Mouse (Mus musculus): ENCODE data around the gene Gcnt2. TPM values are rescaled to one million over a fixed set of nuclear protein-coding genes. Genes with fewer than 3 reads are reported as not detected.

Gene Gcnt2
- polyA plus RNA-seq, 1 experiment from 2014 or later: 3.0 TPM

- Histone ChIP-seq H3K4me1 (peaks cover 11% of the 10 kb centered on the region), H3K27ac (no peak overlapping the region), H3K9me3 (no peaks in the 10 kb centered on the region), H3K4me3 (no peak overlapping the region), H3K27me3 (ENCODE audit: poor library complexity, severe bottlenecking) (no peaks in the 10 kb centered on the region; the same call in 1 of the 2 replicates), H3K36me3 (replicated peaks) (no peaks in the 10 kb centered on the region)
- DNase-seq (ENCODE audit: extremely low spot score, low spot score): no peak
- 93% methylated on average over 5 of the region's 5 CpGs for WGBS
Measured at GRCm38 (mm10) chr13:40852791-40853190, 6.8 kb upstream of the Gcnt2 start.

- H3K9me3 ChIP-seq: no peaks in the 10 kb centered on the region
- no peaks in the 10 kb centered on the region for H3K36me3 ChIP-seq (replicated peaks)
- H3K4me3 ChIP-seq: peak overlapping the region; percentile 49
- peak overlapping the region; percentile 69; the same call in 1 of the 2 replicates for H3K27ac ChIP-seq
- no peak for DNase-seq (ENCODE audit: extremely low spot score, low spot score)
- H3K27me3 ChIP-seq (ENCODE audit: poor library complexity, severe bottlenecking): no peaks in the 10 kb centered on the region; the same call in 1 of the 2 replicates
- peaks cover 14% of the 10 kb centered on the region for H3K4me1 ChIP-seq
- WGBS: 88% methylated on average over 4 of the region's 4 CpGs
Measured at GRCm38 (mm10) chr13:40853842-40854241, 5.7 kb upstream of the Gcnt2 start.

- peak; percentile 42 for DNase-seq (ENCODE audit: extremely low spot score, low spot score)
- H3K27me3 ChIP-seq (ENCODE audit: poor library complexity, severe bottlenecking): no peaks in the 10 kb centered on the region; the same call in 1 of the 2 replicates
- no peaks in the 10 kb centered on the region for H3K36me3 ChIP-seq (replicated peaks)
- 3% methylated on average over 13 of the region's 13 CpGs for WGBS
- H3K4me3 ChIP-seq: peak overlapping the region; percentile 49
- H3K4me1 ChIP-seq: peaks cover 14% of the 10 kb centered on the region
- H3K9me3 ChIP-seq: no peaks in the 10 kb centered on the region
- H3K27ac ChIP-seq: peak overlapping the region; percentile 69
Measured at GRCm38 (mm10) chr13:40854451-40855058, 5.0 kb upstream of the Gcnt2 start.

- no peak overlapping the region for H3K27ac ChIP-seq
- 74% methylated on average over 6 of the region's 6 CpGs for WGBS
- DNase-seq (ENCODE audit: extremely low spot score, low spot score): no peak
- peaks cover 14% of the 10 kb centered on the region for H3K4me1 ChIP-seq
- no peaks in the 10 kb centered on the region for H3K9me3 ChIP-seq
- H3K27me3 ChIP-seq (ENCODE audit: poor library complexity, severe bottlenecking): no peaks in the 10 kb centered on the region; the same call in 1 of the 2 replicates
- H3K4me3 ChIP-seq: no peak overlapping the region
- no peaks in the 10 kb centered on the region for H3K36me3 ChIP-seq (replicated peaks)
Measured at GRCm38 (mm10) chr13:40855266-40855665, 4.3 kb upstream of the Gcnt2 start.

GRCm38 (mm10) chr13:40856786-40857185 is 2.8 kb upstream of the Gcnt2 start:
- Histone ChIP-seq H3K4me3 (no peak overlapping the region), H3K27me3 (ENCODE audit: poor library complexity, severe bottlenecking) (no peaks in the 10 kb centered on the region; the same call in 1 of the 2 replicates), H3K4me1 (peaks cover 14% of the 10 kb centered on the region), H3K27ac (no peak overlapping the region), H3K36me3 (replicated peaks) (no peaks in the 10 kb centered on the region), H3K9me3 (no peaks in the 10 kb centered on the region)
- WGBS: 94% methylated on average over 8 of the region's 8 CpGs
- no peak for DNase-seq (ENCODE audit: extremely low spot score, low spot score)

- no peaks in the 10 kb centered on the region for H3K9me3 ChIP-seq
- H3K4me3 ChIP-seq: no peak overlapping the region
- DNase-seq (ENCODE audit: extremely low spot score, low spot score): no peak
- 81% methylated on average over 13 of the region's 13 CpGs for whole genome bisulfite sequencing
- H3K36me3 ChIP-seq (replicated peaks): no peaks in the 10 kb centered on the region
- H3K27me3 ChIP-seq (ENCODE audit: poor library complexity, severe bottlenecking): no peaks in the 10 kb centered on the region; the same call in 1 of the 2 replicates
- no peak overlapping the region for H3K27ac ChIP-seq
- peaks cover 10% of the 10 kb centered on the region for H3K4me1 ChIP-seq
Measured at GRCm38 (mm10) chr13:40857281-40857818, 2.2 kb upstream of the Gcnt2 start.

- WGBS: 92% methylated on average over 8 of the region's 8 CpGs
- Histone ChIP-seq H3K36me3 (replicated peaks) (no peaks in the 10 kb centered on the region), H3K4me3 (no peak overlapping the region), H3K27ac (no peak overlapping the region), H3K27me3 (ENCODE audit: poor library complexity, severe bottlenecking) (no peaks in the 10 kb centered on the region), H3K9me3 (no peaks in the 10 kb centered on the region), H3K4me1 (peaks cover 8% of the 10 kb centered on the region)
- DNase-seq (ENCODE audit: extremely low spot score, low spot score): no peak
Measured at GRCm38 (mm10) chr13:40859225-40859624, 329 bp upstream of the Gcnt2 start.

GRCm38 (mm10) chr13:40863006-40863405 is 3.5 kb downstream of the Gcnt2 start:
- Histone ChIP-seq H3K27ac (no peak overlapping the region), H3K4me3 (no peak overlapping the region), H3K9me3 (no peaks in the 10 kb centered on the region), H3K27me3 (ENCODE audit: poor library complexity, severe bottlenecking) (no peaks in the 10 kb centered on the region), H3K36me3 (replicated peaks) (no peaks in the 10 kb centered on the region), H3K4me1 (0 out of 2 replicates have a peak, but pooled peaks cover 3% of the 10 kb centered on the region)
- DNase-seq (ENCODE audit: extremely low spot score, low spot score): no peak
- 91% methylated on average over 9 of the region's 9 CpGs for WGBS

GRCm38 (mm10) chr13:40868844-40869587 is 9.5 kb downstream of the Gcnt2 start:
- DNase-seq (ENCODE audit: extremely low spot score, low spot score): no peak
- H3K27ac ChIP-seq: 0 out of 2 replicates have a peak overlapping the region, but pooled peaks have one; percentile 2
- WGBS: 42% methylated on average over 16 of the region's 16 CpGs
- no peaks in the 10 kb centered on the region; the same call in 1 of the 2 replicates for H3K27me3 ChIP-seq (ENCODE audit: poor library complexity, severe bottlenecking)
- H3K36me3 ChIP-seq (replicated peaks): no peaks in the 10 kb centered on the region
- H3K4me3 ChIP-seq: no peak overlapping the region
- H3K4me1 ChIP-seq: peaks cover 14% of the 10 kb centered on the region
- H3K9me3 ChIP-seq: 0 out of 2 replicates have a peak, but pooled peaks cover 3% of the 10 kb centered on the region

GRCm38 (mm10) chr13:40874021-40874420 is 14.5 kb downstream of the Gcnt2 start:
- DNase-seq (ENCODE audit: extremely low spot score, low spot score): no peak
- Histone ChIP-seq H3K9me3 (0 out of 2 replicates have a peak, but pooled peaks cover 3% of the 10 kb centered on the region), H3K36me3 (replicated peaks) (no peaks in the 10 kb centered on the region), H3K27me3 (ENCODE audit: poor library complexity, severe bottlenecking) (no peaks in the 10 kb centered on the region; the same call in 1 of the 2 replicates), H3K27ac (no peak overlapping the region), H3K4me3 (no peak overlapping the region), H3K4me1 (peaks cover 15% of the 10 kb centered on the region)
- WGBS: 91% methylated on average over 5 of the region's 5 CpGs

- no peak overlapping the region for H3K27ac ChIP-seq
- no peaks in the 10 kb centered on the region for H3K36me3 ChIP-seq (replicated peaks)
- 0 out of 2 replicates have a peak, but pooled peaks cover 3% of the 10 kb centered on the region for H3K9me3 ChIP-seq
- DNase-seq (ENCODE audit: extremely low spot score, low spot score): no peak
- WGBS: 92% methylated on average over 5 of the region's 5 CpGs
- peaks cover under 1% of the 10 kb centered on the region; the same call in 1 of the 2 replicates for H3K27me3 ChIP-seq (ENCODE audit: poor library complexity, severe bottlenecking)
- 0 out of 2 replicates have a peak, but pooled peaks cover 12% of the 10 kb centered on the region for H3K4me1 ChIP-seq
- no peak overlapping the region for H3K4me3 ChIP-seq
Measured at GRCm38 (mm10) chr13:40875415-40875814, 15.9 kb downstream of the Gcnt2 start.

GRCm38 (mm10) chr13:40877589-40877988 is 18.0 kb downstream of the Gcnt2 start:
- 79% methylated on average over 4 of the region's 4 CpGs for WGBS
- H3K27ac ChIP-seq: no peak overlapping the region
- H3K4me1 ChIP-seq: 0 out of 2 replicates have a peak, but pooled peaks cover 7% of the 10 kb centered on the region
- 0 out of 2 replicates have a peak, but pooled peaks cover 3% of the 10 kb centered on the region for H3K9me3 ChIP-seq
- DNase-seq (ENCODE audit: extremely low spot score, low spot score): no peak
- H3K27me3 ChIP-seq (ENCODE audit: poor library complexity, severe bottlenecking): peaks cover 6% of the 10 kb centered on the region; the same call in 1 of the 2 replicates
- no peak overlapping the region for H3K4me3 ChIP-seq
- H3K36me3 ChIP-seq (replicated peaks): no peaks in the 10 kb centered on the region

All from forebrain, embryonic 10.5 days (tissue).